Mouse (Mus musculus): ENCODE results near the gene Tab1. TPM values are rescaled to one million over a fixed set of nuclear protein-coding genes. Genes with fewer than 3 reads are reported as not detected.
"Not testable (repeated sequence)": the region's sequence is repeated elsewhere in the genome, so short reads cannot be mapped to it uniquely, and the experiment has no call there.

Tab1 gene
- polyA plus RNA-seq, 1 experiment from 2014 or later, result 36.7 TPM

GRCm38 (mm10) chr15:80114414-80114813 lies 18.5 kb upstream of the Tab1 start:
- H3K27me3 ChIP-seq (ENCODE audit: control insufficient read depth, insufficient read depth, low read length), result no peaks in the 10 kb centered on the region
- WGBS, result 94% methylated on average over 7 of the region's 7 CpGs
- H3K36me3 ChIP-seq (ENCODE audit: control insufficient read depth, insufficient read depth, low read length), result no peaks in the 10 kb centered on the region
- H3K4me1 ChIP-seq (replicated peaks; ENCODE audit: control insufficient read depth, insufficient read depth, low read length), result no peaks in the 10 kb centered on the region
- H3K9me3 ChIP-seq (ENCODE audit: control insufficient read depth, low read length), result no peaks in the 10 kb centered on the region
- no peak overlapping the region for H3K4me2 ChIP-seq (ENCODE audit: low read depth, low read length, severe bottlenecking)
- no peak overlapping the region for H3K27ac ChIP-seq (ENCODE audit: low read depth, low read length)
- DNase-seq (ENCODE audit: low spot score) (no peak), ATAC-seq (replicated peaks; ENCODE audit: low FRiP score) (no peak)
- H3K4me3 ChIP-seq (ENCODE audit: low read depth, low read length), result no peak overlapping the region
- H3K9ac ChIP-seq (ENCODE audit: low read length), result no peak overlapping the region

GRCm38 (mm10) chr15:80115256-80115655 lies 17.7 kb upstream of the Tab1 start:
- no peaks in the 10 kb centered on the region for H3K36me3 ChIP-seq (ENCODE audit: control insufficient read depth, insufficient read depth, low read length)
- H3K27ac ChIP-seq (ENCODE audit: low read depth, low read length), result no peak overlapping the region
- no peak overlapping the region for H3K9ac ChIP-seq (ENCODE audit: low read length)
- no peaks in the 10 kb centered on the region for H3K4me1 ChIP-seq (replicated peaks; ENCODE audit: control insufficient read depth, insufficient read depth, low read length)
- ATAC-seq (replicated peaks; ENCODE audit: low FRiP score), result no peak
- no peak overlapping the region; the same call in 1 of the 2 replicates for H3K4me2 ChIP-seq (ENCODE audit: low read depth, low read length, severe bottlenecking)
- H3K27me3 ChIP-seq (ENCODE audit: control insufficient read depth, insufficient read depth, low read length), result no peaks in the 10 kb centered on the region
- DNase-seq (ENCODE audit: low spot score), result no peak
- no peaks in the 10 kb centered on the region for H3K9me3 ChIP-seq (ENCODE audit: control insufficient read depth, low read length)
- WGBS, result 72% methylated on average over 5 of the region's 5 CpGs
- H3K4me3 ChIP-seq (ENCODE audit: low read depth, low read length), result no peak overlapping the region

GRCm38 (mm10) chr15:80115866-80116794 lies 16.8 kb upstream of the Tab1 start:
- H3K4me3 ChIP-seq (ENCODE audit: low read depth, low read length), result no peak overlapping the region
- 73% methylated on average over 13 of the region's 13 CpGs for WGBS
- no peak overlapping the region for H3K9ac ChIP-seq (ENCODE audit: low read length)
- DNase-seq (ENCODE audit: low spot score), result no peak
- H3K4me2 ChIP-seq (ENCODE audit: low read depth, low read length, severe bottlenecking), result no peak overlapping the region; the same call in 1 of the 2 replicates
- no peaks in the 10 kb centered on the region for H3K9me3 ChIP-seq (ENCODE audit: control insufficient read depth, low read length)
- no peak for ATAC-seq (replicated peaks; ENCODE audit: low FRiP score)
- H3K36me3 ChIP-seq (ENCODE audit: control insufficient read depth, insufficient read depth, low read length), result no peaks in the 10 kb centered on the region
- H3K27me3 ChIP-seq (ENCODE audit: control insufficient read depth, insufficient read depth, low read length), result no peaks in the 10 kb centered on the region
- no peak overlapping the region for H3K27ac ChIP-seq (ENCODE audit: low read depth, low read length)
- H3K4me1 ChIP-seq (replicated peaks; ENCODE audit: control insufficient read depth, insufficient read depth, low read length), result no peaks in the 10 kb centered on the region

DNA sequence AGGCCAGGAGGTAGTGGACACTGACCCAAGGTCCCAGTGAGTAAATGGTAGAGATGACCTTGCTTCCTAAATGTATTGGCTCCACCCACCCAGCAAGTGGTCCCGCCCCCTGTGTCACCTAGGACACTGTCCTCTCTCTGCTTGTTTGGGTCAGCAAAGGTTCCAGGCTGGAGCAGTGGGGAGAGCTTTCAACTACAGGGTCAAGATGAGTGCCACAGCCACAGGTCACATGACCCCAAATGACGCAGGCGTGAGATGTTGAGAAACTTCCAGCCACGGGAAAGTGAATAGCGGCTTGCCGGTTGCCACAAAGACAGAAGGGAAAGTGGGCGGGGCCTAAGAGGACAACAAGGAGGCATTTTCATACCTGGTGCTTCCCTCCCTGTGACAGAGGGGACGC lies 15.8 kb upstream of the Tab1 start:
- Histone ChIP-seq H3K27me3 (ENCODE audit: control insufficient read depth, insufficient read depth, low read length) (no peaks in the 10 kb centered on the region), H3K36me3 (ENCODE audit: control insufficient read depth, insufficient read depth, low read length) (no peaks in the 10 kb centered on the region), H3K4me3 (ENCODE audit: low read depth, low read length) (no peak overlapping the region), H3K27ac (ENCODE audit: low read depth, low read length) (no peak overlapping the region), H3K9me3 (ENCODE audit: control insufficient read depth, low read length) (no peaks in the 10 kb centered on the region), H3K4me1 (replicated peaks; ENCODE audit: control insufficient read depth, insufficient read depth, low read length) (no peaks in the 10 kb centered on the region), H3K9ac (ENCODE audit: low read length) (no peak overlapping the region), H3K4me2 (ENCODE audit: low read depth, low read length, severe bottlenecking) (no peak overlapping the region)
- no peak for ATAC-seq (replicated peaks; ENCODE audit: low FRiP score)
- WGBS, result 77% methylated on average over 8 of the region's 8 CpGs
- DNase-seq (ENCODE audit: low spot score), result no peak

DNA sequence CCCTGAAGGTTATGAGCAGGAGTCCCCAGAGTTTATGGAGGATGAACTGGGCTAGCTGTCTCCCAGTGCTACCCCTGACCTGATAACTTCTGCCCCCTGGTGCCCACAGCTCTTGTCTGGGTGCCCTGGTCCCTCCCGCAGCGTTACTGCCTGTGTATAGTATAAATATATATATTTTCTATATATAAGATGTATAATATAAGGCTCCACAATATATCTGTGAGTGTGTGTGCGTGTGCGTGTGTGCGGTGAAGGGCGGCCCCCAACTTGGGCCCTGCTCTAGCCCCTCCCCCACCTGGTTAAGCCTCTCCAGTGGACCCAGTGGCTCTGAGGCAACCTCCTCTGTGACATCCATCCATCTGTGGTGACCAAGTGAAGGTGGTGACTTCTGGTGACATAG lies 13.9 kb upstream of the Tab1 start:
- DNase-seq (ENCODE audit: low spot score), result no peak
- Histone ChIP-seq H3K36me3 (ENCODE audit: control insufficient read depth, insufficient read depth, low read length) (no peaks in the 10 kb centered on the region), H3K27ac (ENCODE audit: low read depth, low read length) (no peak overlapping the region), H3K27me3 (ENCODE audit: control insufficient read depth, insufficient read depth, low read length) (no peaks in the 10 kb centered on the region), H3K4me2 (ENCODE audit: low read depth, low read length, severe bottlenecking) (no peak overlapping the region), H3K9ac (ENCODE audit: low read length) (no peak overlapping the region), H3K9me3 (ENCODE audit: control insufficient read depth, low read length) (no peaks in the 10 kb centered on the region), H3K4me1 (replicated peaks; ENCODE audit: control insufficient read depth, insufficient read depth, low read length) (no peaks in the 10 kb centered on the region), H3K4me3 (ENCODE audit: low read depth, low read length) (no peak overlapping the region)
- 91% methylated on average over 6 of the region's 6 CpGs for WGBS
- no peak for ATAC-seq (replicated peaks; ENCODE audit: low FRiP score)

DNA sequence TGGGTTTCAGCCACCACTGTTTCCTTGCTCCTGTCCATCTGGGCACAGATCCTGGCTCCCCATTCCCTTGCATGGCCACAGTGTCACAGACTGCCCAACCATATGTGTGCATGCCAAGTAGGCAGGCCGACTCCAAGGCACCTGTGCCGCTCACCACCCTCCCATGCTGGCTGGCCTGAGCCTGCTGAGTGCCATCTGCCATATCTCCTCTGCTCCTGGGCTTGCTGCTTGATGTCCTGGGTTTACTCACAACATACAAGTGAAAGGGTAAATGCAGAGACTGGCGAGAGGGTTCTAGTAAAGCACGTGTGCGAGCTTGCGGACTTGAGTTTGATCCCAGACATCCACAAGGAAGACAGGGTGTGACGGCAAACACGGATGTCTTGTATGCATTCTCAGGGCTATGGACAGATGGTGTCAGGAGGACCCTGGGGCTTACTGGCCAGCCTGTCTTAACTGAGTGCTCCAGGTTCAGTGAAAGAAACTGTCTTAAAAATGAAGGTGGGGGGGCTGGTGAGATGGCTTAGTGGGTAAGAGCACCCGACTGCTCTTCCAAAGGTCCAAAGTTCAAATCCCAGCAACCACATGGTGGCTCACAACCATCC lies 11.1 kb upstream of the Tab1 start:
- no peak for DNase-seq (ENCODE audit: low spot score)
- H3K4me3 ChIP-seq (ENCODE audit: low read depth, low read length), result no peak overlapping the region
- WGBS, result 90% methylated on average over 9 of the region's 9 CpGs
- H3K36me3 ChIP-seq (ENCODE audit: control insufficient read depth, insufficient read depth, low read length), result no peaks in the 10 kb centered on the region
- H3K4me1 ChIP-seq (replicated peaks; ENCODE audit: control insufficient read depth, insufficient read depth, low read length), result no peaks in the 10 kb centered on the region
- no peaks in the 10 kb centered on the region for H3K9me3 ChIP-seq (ENCODE audit: control insufficient read depth, low read length)
- H3K4me2 ChIP-seq (ENCODE audit: low read depth, low read length, severe bottlenecking), result no peak overlapping the region
- no peak for ATAC-seq (replicated peaks; ENCODE audit: low FRiP score)
- H3K9ac ChIP-seq (ENCODE audit: low read length), result no peak overlapping the region
- no peak overlapping the region for H3K27ac ChIP-seq (ENCODE audit: low read depth, low read length)
- no peaks in the 10 kb centered on the region for H3K27me3 ChIP-seq (ENCODE audit: control insufficient read depth, insufficient read depth, low read length)

- WGBS, result 88% methylated on average over 6 of the region's 6 CpGs
- H3K9me3 ChIP-seq (ENCODE audit: control insufficient read depth, low read length); ATAC-seq (replicated peaks; ENCODE audit: low FRiP score); H3K4me1 ChIP-seq (replicated peaks; ENCODE audit: control insufficient read depth, insufficient read depth, low read length); H3K4me3 ChIP-seq (ENCODE audit: low read depth, low read length); H3K9ac ChIP-seq (ENCODE audit: low read length); H3K4me2 ChIP-seq (ENCODE audit: low read depth, low read length, severe bottlenecking); H3K36me3 ChIP-seq (ENCODE audit: control insufficient read depth, insufficient read depth, low read length); H3K27me3 ChIP-seq (ENCODE audit: control insufficient read depth, insufficient read depth, low read length); H3K27ac ChIP-seq (ENCODE audit: low read depth, low read length); DNase-seq (ENCODE audit: low spot score): not testable (repeated sequence)
These were observed 10.5 kb upstream of the Tab1 start for GRCm38 (mm10) chr15:80122431-80122830.

- WGBS, result 84% methylated on average over 4 of the region's 4 CpGs
These were observed 8.3 kb upstream of the Tab1 start for GRCm38 (mm10) chr15:80124651-80125050.

More at GRCm38 (mm10) chr15:80124651-80125050, 8.3 kb upstream of the Tab1 start:
- Histone ChIP-seq H3K36me3 (ENCODE audit: control insufficient read depth, insufficient read depth, low read length) (no peaks in the 10 kb centered on the region), H3K4me1 (replicated peaks; ENCODE audit: control insufficient read depth, insufficient read depth, low read length) (no peaks in the 10 kb centered on the region), H3K4me2 (ENCODE audit: low read depth, low read length, severe bottlenecking) (no peak overlapping the region), H3K27ac (ENCODE audit: low read depth, low read length) (no peak overlapping the region), H3K4me3 (ENCODE audit: low read depth, low read length) (no peak overlapping the region), H3K9ac (ENCODE audit: low read length) (no peak overlapping the region), H3K27me3 (ENCODE audit: control insufficient read depth, insufficient read depth, low read length) (no peaks in the 10 kb centered on the region), H3K9me3 (ENCODE audit: control insufficient read depth, low read length) (no peaks in the 10 kb centered on the region)
- no peak for ATAC-seq (replicated peaks; ENCODE audit: low FRiP score)
- no peak for DNase-seq (ENCODE audit: low spot score)
